Mouse (Mus musculus) heart, embryonic 10.5 days (tissue): ENCODE results near the gene Ip6k1. TPM values are rescaled to one million over a fixed set of nuclear protein-coding genes. Genes with fewer than 3 reads are reported as not detected.

Source experiments
- DNase-seq: peaks from one replicate; pipeline ENCODE4 v3.0.0-alpha.2; 2017; ENCODE audit warnings: low spot score
- H3K27ac ChIP-seq: fragments of 300-500 bp; sonication (generic); 2 replicates; pipeline ENCODE4 v1.5.1; 2016; ENCODE audit warnings: mild to moderate bottlenecking
- H3K27me3 ChIP-seq: fragments of 300-500 bp; sonication (generic); 2 replicates; pipeline ENCODE4 v1.6.1; 2016; ENCODE audit warnings: mild to moderate bottlenecking; ENCODE audit not compliant: poor library complexity, insufficient read depth, severe bottlenecking
- H3K36me3 ChIP-seq: fragments of 300-500 bp; sonication (generic); 2 replicates; pipeline ENCODE4 v1.6.1; 2016; ENCODE audit warnings: mild to moderate bottlenecking, moderate library complexity
- H3K4me1 ChIP-seq: fragments of 300-500 bp; sonication (generic); 2 replicates; pipeline ENCODE4 v1.6.1; 2016; ENCODE audit warnings: mild to moderate bottlenecking
- H3K4me3 ChIP-seq: fragments of 300-500 bp; sonication (generic); 2 replicates; pipeline ENCODE4 v1.5.1; 2016; ENCODE audit warnings: mild to moderate bottlenecking, moderate library complexity
- H3K9me3 ChIP-seq: fragments of 300-500 bp; sonication (generic); 2 replicates; pipeline ENCODE4 v1.6.1; 2016; ENCODE audit warnings: mild to moderate bottlenecking, moderate library complexity
- WGBS: fragments of 180-500 bp; shearing (Covaris S2); methylation state at CpG from one replicate; pipeline ENCODE4 v1.1.7; 2016; 5-methylcytosine and 5-hydroxymethylcytosine counted together
- polyA plus RNA-seq: library from polyadenylated mRNA; unstranded; fragments of >200 nt; fragmentation: Nextera tagmentation; extraction: Ambion mirVana; gene quantifications from 2 replicates; pipeline ENCODE4 v1.2.1, GENCODE M21; 2016

Gene Ip6k1
- polyA plus RNA-seq, 1 experiment from 2014 or later: 42.3 TPM

DNA sequence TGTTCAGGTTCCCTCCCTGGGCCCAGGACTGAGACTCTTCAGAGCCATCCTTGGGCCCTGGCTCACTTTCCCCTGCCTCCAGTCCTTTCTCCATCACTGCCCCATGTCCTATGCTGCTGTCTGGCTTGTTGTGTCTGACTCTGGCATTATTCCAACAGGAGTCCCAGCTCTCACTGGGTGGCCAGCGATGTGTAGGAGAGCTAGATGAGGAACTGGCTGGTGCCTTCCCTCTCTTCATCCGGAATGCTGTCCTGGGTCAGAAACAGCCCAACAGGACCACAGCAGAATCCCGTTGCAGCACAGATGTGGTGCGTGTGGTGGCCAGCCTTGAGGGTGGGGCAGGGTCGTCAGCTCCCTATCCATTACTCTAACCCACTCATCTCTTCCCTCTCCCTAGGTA, 32.0 kb upstream of the Ip6k1 start:
- DNase-seq: no peak
- no peaks in the 10 kb centered on the region for H3K9me3 ChIP-seq
- peaks cover 32% of the 10 kb centered on the region for H3K4me1 ChIP-seq
- H3K4me3 ChIP-seq: no peak overlapping the region
- no peaks in the 10 kb centered on the region for H3K27me3 ChIP-seq
- WGBS: 93% methylated on average over 5 of the region's 5 CpGs
- H3K27ac ChIP-seq: peak overlapping the region; percentile 59; the same call in 1 of the 2 replicates
- H3K36me3 ChIP-seq: peaks cover 54% of the 10 kb centered on the region

DNA sequence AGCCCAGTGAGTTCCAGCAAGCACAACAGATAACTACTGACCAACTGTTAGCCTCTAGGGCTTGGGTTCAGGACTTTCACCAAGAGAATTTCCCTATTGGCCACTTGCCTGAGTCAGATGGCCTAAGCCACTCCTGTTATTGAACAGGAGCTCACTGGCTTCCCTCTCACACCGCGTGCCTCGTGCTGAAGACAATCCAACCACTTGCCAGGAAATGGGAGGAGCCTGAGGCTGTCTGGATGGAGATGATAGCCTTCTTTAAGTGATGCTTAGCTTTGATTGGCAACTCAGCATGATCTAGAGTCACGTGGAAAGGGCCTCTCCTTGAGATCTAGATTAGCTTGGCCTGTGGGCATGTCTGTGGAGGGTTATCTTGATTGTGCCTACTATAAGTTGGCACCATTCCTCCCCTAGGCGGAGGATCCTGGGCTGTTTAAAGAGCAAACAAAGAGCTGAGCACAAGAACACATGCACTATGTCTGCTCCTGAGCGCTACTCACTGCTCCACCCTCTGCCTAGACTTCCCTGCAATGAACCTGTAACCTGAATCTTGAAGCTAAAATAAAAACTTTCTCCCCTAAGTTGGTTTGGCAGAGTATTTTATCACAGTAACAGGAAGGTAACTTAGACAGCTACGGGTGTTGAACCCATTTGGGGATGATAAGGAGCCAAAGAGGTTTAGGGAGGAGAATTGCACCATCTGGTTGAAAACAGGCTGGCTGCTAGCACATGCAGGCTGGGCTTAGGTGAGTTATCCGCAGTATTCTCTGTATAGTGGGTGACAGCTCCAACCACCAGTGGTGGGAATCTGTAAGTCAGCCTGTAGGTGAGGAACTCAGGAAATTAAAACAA, 30.4 kb upstream of the Ip6k1 start:
- H3K4me3 ChIP-seq: no peak overlapping the region
- no peaks in the 10 kb centered on the region for H3K27me3 ChIP-seq
- H3K9me3 ChIP-seq: no peaks in the 10 kb centered on the region
- peak overlapping the region; percentile 59 for H3K27ac ChIP-seq
- WGBS: 55% methylated on average over 8 of the region's 8 CpGs
- DNase-seq: peak; percentile 91
- H3K4me1 ChIP-seq: peaks cover 44% of the 10 kb centered on the region
- peaks cover 50% of the 10 kb centered on the region for H3K36me3 ChIP-seq

DNA sequence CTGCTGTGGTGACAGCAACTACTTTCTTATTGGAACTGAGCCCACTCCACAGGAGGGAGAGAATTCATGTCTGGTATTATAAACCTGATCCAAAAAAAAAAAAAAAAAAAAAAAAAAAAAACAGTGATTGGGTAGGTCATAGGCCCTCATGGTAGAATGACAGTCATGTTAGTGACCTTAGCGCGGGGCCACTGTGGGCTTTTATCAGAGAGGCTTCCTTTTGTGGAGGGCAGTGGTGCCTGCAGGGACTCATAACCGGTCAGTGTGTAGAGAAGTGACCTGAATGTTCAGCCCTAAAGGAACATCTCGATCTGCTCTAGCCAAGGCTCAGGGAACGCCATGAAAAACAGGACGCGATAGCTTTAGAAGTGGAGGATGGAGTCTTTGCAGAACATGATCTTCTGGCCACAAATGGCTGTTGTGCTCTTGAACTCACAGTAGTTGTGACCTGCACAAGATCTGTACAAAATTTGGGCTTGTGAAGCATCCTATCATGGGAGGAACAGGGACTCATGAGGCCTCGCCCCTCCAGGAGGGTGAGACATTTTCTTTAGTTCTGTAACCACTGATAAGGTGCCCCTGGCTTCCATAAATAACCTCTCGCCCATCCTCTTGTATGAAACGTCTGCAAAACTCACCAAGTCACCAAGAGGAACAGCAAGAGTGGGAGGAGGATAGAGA, 27.7 kb upstream of the Ip6k1 start:
- Histone ChIP-seq H3K27me3 (no peaks in the 10 kb centered on the region), H3K36me3 (peaks cover 51% of the 10 kb centered on the region), H3K27ac (peak overlapping the region; percentile 92), H3K4me3 (peak overlapping the region; percentile 54), H3K9me3 (no peaks in the 10 kb centered on the region), H3K4me1 (peaks cover 61% of the 10 kb centered on the region)
- DNase-seq: peak; percentile 87
- WGBS: 36% methylated on average over 10 of the region's 10 CpGs

DNA sequence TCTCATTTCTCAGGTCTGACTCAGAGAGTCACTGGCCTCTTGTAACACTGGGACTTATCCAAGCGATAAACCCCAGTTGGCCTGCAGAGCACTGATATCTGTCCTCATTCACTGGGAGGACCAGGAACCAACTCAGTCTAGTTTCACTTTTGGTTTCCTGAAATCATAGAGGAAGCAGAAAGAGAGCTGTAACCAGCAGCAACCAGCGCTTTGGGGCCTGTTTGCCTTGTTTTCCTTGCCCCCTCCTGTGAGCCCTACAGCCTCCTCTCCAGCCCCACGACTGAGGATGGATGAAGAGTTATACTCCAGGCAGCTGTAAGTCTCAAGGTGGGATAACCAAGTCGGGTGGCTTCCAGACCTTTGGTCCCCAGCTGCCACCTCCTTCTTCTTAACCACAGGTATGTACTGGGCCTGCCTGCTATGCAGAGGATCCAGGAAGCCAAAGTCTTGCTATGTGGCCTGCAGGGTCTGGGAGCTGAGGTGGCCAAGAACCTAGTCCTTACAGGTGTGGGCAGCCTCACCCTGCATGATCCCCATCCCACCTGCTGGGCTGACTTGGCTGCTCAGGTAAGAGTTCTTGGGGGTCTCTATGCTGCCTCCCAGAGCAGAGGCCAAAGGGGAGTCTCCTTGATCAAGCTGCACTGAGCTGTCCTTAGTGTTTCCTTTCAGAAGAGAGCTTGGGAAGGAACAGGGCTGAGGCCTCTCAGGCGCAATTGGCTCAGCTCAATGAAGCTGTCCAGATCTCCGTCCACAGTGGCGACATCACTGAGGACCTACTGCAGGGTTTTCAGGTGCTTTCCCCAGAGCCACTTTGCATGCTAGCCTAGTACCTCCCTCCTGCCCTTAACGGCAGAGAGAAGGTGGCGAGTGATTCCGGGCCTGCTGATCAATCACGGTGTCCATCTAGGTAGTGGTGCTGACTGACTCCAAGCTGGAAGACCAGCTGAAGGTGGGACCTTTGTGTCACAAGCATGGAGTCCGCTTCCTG, 26.6 kb upstream of the Ip6k1 start, which contains the start of gene Uba7:
TSS of gene Uba7 (plus strand) at position 107 of the 988 bp plus-strand sequence.
- H3K27me3 ChIP-seq: no peaks in the 10 kb centered on the region
- WGBS: 40% methylated on average over 12 of the region's 12 CpGs
- peaks cover 66% of the 10 kb centered on the region for H3K4me1 ChIP-seq
- DNase-seq: peak; percentile 93
- no peaks in the 10 kb centered on the region for H3K9me3 ChIP-seq
- H3K4me3 ChIP-seq: peak within 1 kb of the TSS; percentile 54
- peaks cover 47% of the 10 kb centered on the region for H3K36me3 ChIP-seq
- peak within 1 kb of the TSS; percentile 92 for H3K27ac ChIP-seq

DNA sequence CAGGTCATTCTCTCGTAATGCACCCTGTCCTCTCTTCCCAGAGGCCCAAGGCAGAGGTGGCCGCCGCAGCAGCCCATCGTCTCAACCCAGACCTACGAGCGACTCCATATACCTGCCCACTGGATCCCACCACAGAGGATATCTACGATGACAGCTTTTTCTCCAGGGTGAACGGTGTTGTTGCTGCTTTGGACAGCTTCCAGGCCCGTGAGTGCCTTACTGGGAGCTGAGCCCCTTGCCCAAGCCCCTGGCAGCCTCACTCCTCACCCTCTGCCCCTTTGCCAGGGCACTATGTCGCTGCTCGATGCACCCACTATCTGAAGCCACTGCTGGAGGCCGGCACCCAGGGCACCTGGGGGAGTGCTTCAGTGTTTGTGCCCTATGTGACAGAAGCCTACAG, 23.5 kb upstream of the Ip6k1 start:
- DNase-seq: no peak
- WGBS: 89% methylated on average over 12 of the region's 12 CpGs
- peak overlapping the region; percentile 92 for H3K27ac ChIP-seq
- H3K9me3 ChIP-seq: no peaks in the 10 kb centered on the region
- no peak overlapping the region for H3K4me3 ChIP-seq
- H3K27me3 ChIP-seq: no peaks in the 10 kb centered on the region
- H3K36me3 ChIP-seq: peaks cover 25% of the 10 kb centered on the region
- H3K4me1 ChIP-seq: peaks cover 85% of the 10 kb centered on the region

DNA sequence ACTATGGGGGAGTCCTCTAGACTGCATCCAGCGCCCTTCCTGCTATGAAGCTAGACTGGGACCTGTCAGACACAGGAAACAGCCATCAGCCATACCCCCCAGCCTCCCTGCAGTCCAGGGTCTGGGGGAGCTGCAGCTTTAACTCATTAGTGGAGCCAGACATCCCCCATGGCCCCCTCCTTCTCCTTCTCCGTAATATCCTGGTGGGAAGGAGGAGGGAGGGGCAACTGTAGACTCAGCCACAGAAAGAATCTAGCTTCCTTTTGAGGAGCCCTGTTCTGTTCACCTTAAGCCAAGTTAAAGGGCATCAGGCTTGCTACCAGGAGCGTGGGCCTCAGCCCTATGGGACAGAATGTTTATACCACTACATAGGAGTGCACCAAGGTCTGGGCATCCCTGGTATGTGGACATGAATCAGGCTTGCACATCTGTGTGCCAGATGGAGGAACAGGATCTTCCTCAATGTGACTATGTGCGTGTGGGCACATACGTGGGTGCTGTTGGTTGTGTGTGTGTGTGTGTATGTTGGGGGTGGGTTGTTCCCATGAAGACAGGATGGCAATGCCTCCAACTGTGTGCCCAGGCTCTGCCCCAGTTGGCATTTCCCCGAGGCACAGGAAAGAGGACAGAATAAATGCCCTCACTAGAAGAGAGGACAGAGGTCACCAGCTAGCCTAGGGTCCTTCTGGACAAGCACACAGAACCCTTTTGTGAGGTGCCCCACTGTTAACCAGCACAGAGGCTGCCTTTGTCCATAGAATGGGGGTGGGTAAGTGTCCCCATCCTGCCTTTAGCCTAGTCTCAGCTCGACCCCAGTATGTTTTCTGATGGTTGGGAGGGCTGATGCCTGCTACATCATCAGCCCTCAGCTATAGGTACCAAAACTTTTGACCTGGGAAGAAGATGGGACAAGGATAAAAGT, 20.4 kb upstream of the Ip6k1 start:
- Histone ChIP-seq H3K36me3 (peaks cover 30% of the 10 kb centered on the region), H3K4me3 (peak overlapping the region; percentile 86), H3K9me3 (no peaks in the 10 kb centered on the region), H3K4me1 (peaks cover 74% of the 10 kb centered on the region), H3K27me3 (no peaks in the 10 kb centered on the region), H3K27ac (peak overlapping the region; percentile 92)
- DNase-seq: peak; percentile 84
- WGBS: 42% methylated on average over 7 of the region's 7 CpGs

DNA sequence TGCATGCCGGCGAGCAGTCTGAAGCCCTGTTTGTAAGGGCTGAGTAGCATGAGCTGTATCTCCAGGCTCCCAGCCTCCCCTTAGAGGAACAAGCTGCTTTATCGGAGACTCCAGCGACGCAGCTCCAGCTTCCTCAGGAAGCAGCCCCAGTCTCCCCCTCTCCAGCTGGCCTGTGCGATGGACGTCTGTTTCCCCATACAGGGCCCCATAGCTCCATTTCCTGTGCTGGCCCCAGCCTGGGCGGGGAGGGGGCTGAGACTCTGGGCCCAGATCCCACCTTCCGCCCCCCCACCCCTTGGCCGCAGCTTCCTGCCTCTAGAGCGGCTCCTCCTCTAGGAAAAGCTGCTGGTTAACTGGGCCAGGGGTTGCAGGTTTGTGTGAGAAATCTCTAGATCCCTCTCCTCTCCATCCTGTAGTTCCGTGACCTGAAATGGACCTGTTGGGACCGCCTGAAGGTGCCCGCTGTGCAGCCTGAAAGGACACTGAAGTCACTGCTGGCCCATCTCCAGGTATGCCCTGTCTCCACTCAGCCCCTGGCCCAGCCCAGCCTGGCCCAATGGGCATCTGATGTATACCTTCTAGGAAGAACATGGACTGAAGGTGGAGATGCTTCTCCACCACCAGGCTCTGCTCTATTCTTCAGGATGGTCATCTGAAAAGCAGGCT, 19.5 kb upstream of the Ip6k1 start, which contains the start of gene Gm20661:
TSS of gene Gm20661 (plus strand) at position 378 of the 666 bp plus-strand sequence.
- no peaks in the 10 kb centered on the region for H3K9me3 ChIP-seq
- H3K27ac ChIP-seq: peak within 1 kb of the TSS; percentile 92
- H3K27me3 ChIP-seq: no peaks in the 10 kb centered on the region
- H3K4me3 ChIP-seq: peak within 1 kb of the TSS; percentile 86
- 21% methylated on average over 14 of the region's 14 CpGs for WGBS
- peaks cover 27% of the 10 kb centered on the region for H3K36me3 ChIP-seq
- peaks cover 66% of the 10 kb centered on the region for H3K4me1 ChIP-seq
- peak; percentile 96 for DNase-seq

DNA sequence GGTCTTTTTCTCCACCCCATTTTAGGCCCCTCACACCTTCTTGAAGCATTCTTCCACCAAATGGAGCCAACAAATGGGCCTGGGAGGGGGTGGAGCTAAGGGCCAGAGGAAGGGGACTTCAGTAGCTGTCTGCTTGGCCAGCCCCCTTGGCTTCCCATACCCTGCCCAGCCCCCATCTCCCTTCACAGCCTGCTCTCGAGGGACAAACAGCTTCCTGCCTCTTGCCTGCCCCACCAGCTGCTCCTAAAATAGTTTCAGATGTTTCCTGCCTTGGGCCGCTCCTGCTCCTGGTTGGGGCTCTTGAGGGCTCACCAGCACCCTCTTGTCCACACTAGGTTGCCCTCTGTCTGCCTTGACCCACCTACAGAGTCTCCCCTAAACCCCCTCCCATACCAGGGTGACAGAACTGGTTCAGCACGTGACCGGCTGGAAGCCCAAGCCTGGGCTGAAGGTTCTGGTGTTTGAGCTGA, 18.8 kb upstream of the Ip6k1 start:
- no peaks in the 10 kb centered on the region for H3K27me3 ChIP-seq
- H3K27ac ChIP-seq: peak overlapping the region; percentile 92
- WGBS: 4% methylated on average over 4 of the region's 4 CpGs
- no peaks in the 10 kb centered on the region for H3K9me3 ChIP-seq
- peak overlapping the region; percentile 86 for H3K4me3 ChIP-seq
- peaks cover 60% of the 10 kb centered on the region for H3K4me1 ChIP-seq
- H3K36me3 ChIP-seq: peaks cover 24% of the 10 kb centered on the region
- peak; percentile 92 for DNase-seq

DNA sequence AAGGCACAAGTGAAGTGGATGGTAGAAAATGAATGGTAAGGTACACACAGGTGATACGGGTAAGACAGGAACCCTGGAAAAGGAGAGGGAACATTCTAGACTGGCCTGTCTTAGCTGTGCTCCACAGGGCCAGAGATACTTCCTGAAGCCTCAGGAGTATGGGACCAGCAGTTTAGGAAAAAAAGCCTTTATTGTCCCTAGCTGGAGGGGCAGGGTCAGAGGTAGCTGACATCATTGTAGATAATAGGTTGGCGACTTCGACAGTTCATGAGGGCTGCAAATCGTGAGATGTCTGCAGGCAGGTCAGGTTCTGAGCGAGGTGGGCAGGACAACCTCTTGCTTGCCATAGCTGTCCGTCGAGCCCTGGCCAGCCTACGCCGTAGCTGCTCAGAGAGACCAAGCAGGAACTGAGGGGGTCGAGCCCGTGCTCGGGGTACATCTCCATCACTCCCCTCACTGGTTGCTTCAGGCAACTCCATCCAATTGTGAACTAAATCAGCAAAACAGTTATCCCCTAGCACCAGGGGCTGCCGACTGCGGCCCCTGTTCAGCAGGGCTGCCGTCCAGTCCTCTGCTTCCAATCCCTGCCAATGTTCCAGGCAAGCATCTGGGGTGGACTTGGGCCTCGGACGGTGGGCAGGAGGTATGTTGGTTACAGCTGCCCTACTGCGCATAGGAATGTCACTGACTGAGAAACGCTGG, 18.1 kb upstream of the Ip6k1 start:
- peaks cover 60% of the 10 kb centered on the region for H3K4me1 ChIP-seq
- H3K27ac ChIP-seq: peak overlapping the region; percentile 92
- H3K9me3 ChIP-seq: no peaks in the 10 kb centered on the region
- DNase-seq: no peak
- peaks cover 17% of the 10 kb centered on the region for H3K36me3 ChIP-seq
- peak overlapping the region; percentile 86 for H3K4me3 ChIP-seq
- no peaks in the 10 kb centered on the region for H3K27me3 ChIP-seq
- 48% methylated on average over 19 of the region's 19 CpGs for WGBS

DNA sequence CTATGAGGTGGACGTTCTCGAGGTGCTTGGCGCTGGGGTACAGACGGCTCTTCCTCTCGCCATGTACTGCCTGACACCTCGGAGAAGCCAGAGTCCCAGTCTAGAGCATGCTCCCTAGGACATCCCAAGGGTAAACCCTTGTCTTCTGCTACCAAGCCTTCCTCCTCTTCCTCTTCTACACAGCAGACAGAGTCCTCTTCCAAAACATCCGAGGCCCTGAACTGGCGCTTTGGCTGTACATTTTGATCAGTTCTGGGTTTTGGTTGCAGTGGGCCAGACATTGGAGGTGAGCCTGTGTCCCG, 17.6 kb upstream of the Ip6k1 start:
- no peaks in the 10 kb centered on the region for H3K9me3 ChIP-seq
- H3K36me3 ChIP-seq: peaks cover 12% of the 10 kb centered on the region; the same call in 1 of the 2 replicates
- DNase-seq: no peak
- H3K4me1 ChIP-seq: peaks cover 58% of the 10 kb centered on the region
- peak overlapping the region; percentile 92 for H3K27ac ChIP-seq
- 45% methylated on average over 9 of the region's 9 CpGs for WGBS
- H3K4me3 ChIP-seq: peak overlapping the region; percentile 86
- H3K27me3 ChIP-seq: no peaks in the 10 kb centered on the region
